Mouse (Mus musculus) left cerebral cortex, adult 2 months (tissue): ENCODE measurements around the gene Dlgap3. TPM values are rescaled to one million over a fixed set of nuclear protein-coding genes. Genes with fewer than 3 reads are reported as not detected.
A peak's percentile ranks its signal among the peaks of the same experiment; 100 is the strongest.

Experiments
- DNase-seq, 2 experiments: peaks; one replicate each; pipeline ENCODE4 v3.0.0; 2021 to 2022; ENCODE audit warnings: low spot score in 2 of 2, mixed read lengths in 1 of 2; ENCODE audit errors: extremely low spot score in 1 of 2
- H3K27ac ChIP-seq: fragments of 200-600 bp; 2 replicates; pipeline ENCODE4 v1.8.1; 2022
- H3K4me3 ChIP-seq: fragments of 200-600 bp; 2 replicates; pipeline ENCODE4 v1.8.1; 2022
- CTCF ChIP-seq: fragments of 200-600 bp; IDR thresholded peaks from 2 replicates; pipeline ENCODE4 v1.8.1; 2022; ENCODE audit warnings: antibody characterized with exemption, mild to moderate bottlenecking, moderate library complexity
- intact Hi-C: fragments of 180-260 bp; cut with DNase I; formaldehyde crosslinking; loops from one replicate; pipeline ENCODE4 v1.15.1; 2025
- long read RNA-seq, 2 experiments: library from polyadenylated mRNA; stranded (forward); transcript quantifications; one replicate each; pipeline ENCODE4 v2.0.0; 2021; ENCODE audit warnings: borderline mapping rate in 2 of 2
- total RNA-seq, 2 experiments: library from RNA; stranded (reverse); gene quantifications; 2 replicates each; pipeline ENCODE4 v1.2.3; 2021

Gene Dlgap3
- total RNA-seq, result 100 to 1,000 TPM; 372 to 403 TPM
- long read RNA-seq, experiment 1, full-length matches to known transcripts, result 313 of 513 reads
- long read RNA-seq, experiment 1, partial matches to known transcripts, result 117 of 513 reads
- long read RNA-seq, experiment 1, other reads (novel, unspliced or antisense), result 83 of 513 reads
- long read RNA-seq, experiment 2, full-length matches to known transcripts, result 338 of 556 reads
- long read RNA-seq, experiment 2, partial matches to known transcripts, result 130 of 556 reads
- long read RNA-seq, experiment 2, other reads (novel, unspliced or antisense), result 88 of 556 reads

- TF ChIP-seq CTCF, result no peak
- intact Hi-C loops, result loop anchor here (2.0 to 5.0 kb wide), 2 partner anchors 42 to 92 kb away; partner anchors contain the start of gene Zmym6
- Histone ChIP-seq H3K4me3 (peak within 1 kb of the TSS; percentile 77), H3K27ac (peak within 1 kb of the TSS; percentile 99)
- DNase-seq, result peak in 1 of 2 experiments; percentile 63
These were observed at the start of gene Dlgap3 for GRCm38 (mm10) chr4:127168914-127169345. TSS of gene Dlgap3 (plus strand) at chr4:127169204.

GRCm38 (mm10) chr4:127123391-127123790, 45.6 kb upstream of the Dlgap3 start, which contains the start of gene Tmem35b:
TSS of gene Tmem35b (plus strand) at chr4:127123691.
- no peak for DNase-seq
- intact Hi-C loops, result no loop called here
- Histone ChIP-seq H3K4me3 (no peak within 1 kb of the TSS), H3K27ac (no peak within 1 kb of the TSS)
- TF ChIP-seq CTCF, result no peak

- Histone ChIP-seq H3K27ac (no peak overlapping the region), H3K4me3 (no peak overlapping the region)
- TF ChIP-seq CTCF, result no peak
- intact Hi-C loops, result no loop called here
- no peak for DNase-seq
These were observed 44.7 kb upstream of the Dlgap3 start for GRCm38 (mm10) chr4:127124331-127124730.

- intact Hi-C loops, result loop anchor here (5.0 kb wide), 1 partner anchor 41 kb away; the partner anchor contains the start of gene Dlgap3
- DNase-seq, result peak; percentile 46 to 47
- peak overlapping the region; percentile 49 for H3K4me3 ChIP-seq
- no peak for TF ChIP-seq CTCF
- no peak overlapping the region for H3K27ac ChIP-seq
These were observed 43.1 kb upstream of the Dlgap3 start for GRCm38 (mm10) chr4:127125834-127126463.

GRCm38 (mm10) chr4:127134687-127135086, 34.3 kb upstream of the Dlgap3 start:
- intact Hi-C loops, result no loop called here
- no peak overlapping the region for H3K27ac ChIP-seq
- H3K4me3 ChIP-seq, result no peak overlapping the region
- no peak for TF ChIP-seq CTCF
- no peak for DNase-seq

DNA sequence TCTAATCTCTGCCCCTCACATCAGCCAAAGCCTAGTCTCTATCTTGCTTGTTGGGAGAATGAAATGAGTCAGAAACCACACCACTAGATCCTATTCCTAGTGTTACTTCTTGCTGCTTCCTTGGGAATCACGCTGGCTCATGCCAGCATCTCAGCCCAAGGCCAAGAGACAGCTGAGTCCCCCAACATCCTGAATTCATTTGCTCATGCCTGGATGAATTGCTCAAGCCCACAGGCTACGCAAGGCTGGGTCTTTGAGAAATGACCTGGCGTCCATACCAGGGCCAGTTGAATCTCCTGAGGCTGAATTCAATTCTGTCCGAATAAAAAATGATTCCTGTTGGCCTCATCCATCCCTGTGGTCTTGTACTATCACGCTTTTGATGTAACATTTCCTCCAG, 31.4 kb upstream of the Dlgap3 start:
- H3K27ac ChIP-seq, result no peak overlapping the region
- no peak for DNase-seq
- intact Hi-C loops, result no loop called here
- H3K4me3 ChIP-seq, result no peak overlapping the region
- TF ChIP-seq CTCF, result no peak

DNA sequence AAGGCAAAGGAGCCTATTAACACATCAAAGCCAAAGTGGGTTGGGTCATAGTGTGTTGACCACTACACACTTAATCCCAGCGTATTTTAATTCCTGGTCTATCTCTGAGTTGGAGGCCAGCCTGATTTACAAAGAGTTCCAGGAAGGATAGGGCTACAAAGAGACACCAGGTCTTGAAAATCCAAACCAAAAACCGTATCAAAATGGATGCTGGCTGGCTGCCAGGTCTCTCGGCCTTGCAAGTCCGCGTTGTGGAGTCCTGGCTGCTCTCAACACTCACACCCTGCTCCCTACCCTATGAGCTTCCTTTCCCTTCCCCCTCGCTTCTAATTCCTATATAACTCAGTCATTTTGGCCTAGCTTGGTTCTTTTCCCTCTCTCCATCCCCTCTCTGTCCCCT, 30.5 kb upstream of the Dlgap3 start:
- H3K27ac ChIP-seq, result no peak overlapping the region
- no peak for DNase-seq
- TF ChIP-seq CTCF, result no peak
- H3K4me3 ChIP-seq, result no peak overlapping the region
- intact Hi-C loops, result no loop called here

GRCm38 (mm10) chr4:127150031-127150430, 19.0 kb upstream of the Dlgap3 start:
- H3K27ac ChIP-seq, result no peak overlapping the region
- intact Hi-C loops, result loop anchor here (5.0 kb wide), 1 partner anchor 147 kb away; no protein-coding TSS in a partner anchor
- no peak overlapping the region for H3K4me3 ChIP-seq
- DNase-seq, result no peak
- TF ChIP-seq CTCF, result no peak

DNA sequence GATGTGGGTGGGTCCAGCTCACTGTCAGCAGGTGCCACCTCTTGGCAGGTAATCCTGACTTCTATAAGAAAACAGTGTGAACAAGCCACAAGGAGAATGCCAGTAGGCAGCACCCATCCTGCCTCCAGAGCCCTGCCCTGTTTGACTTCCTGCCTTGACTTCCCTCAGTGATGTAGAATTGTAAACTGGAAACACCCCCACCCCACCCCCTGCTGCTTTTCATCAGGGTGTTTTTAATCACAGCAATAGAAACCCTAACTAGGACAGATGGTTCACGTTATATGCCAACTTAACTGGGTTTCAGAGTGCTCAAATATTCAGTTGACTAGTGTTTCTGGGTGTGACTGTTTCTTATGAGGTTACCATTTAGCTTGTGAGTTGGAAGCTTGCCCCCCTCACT, 15.7 kb upstream of the Dlgap3 start:
- Histone ChIP-seq H3K27ac (no peak overlapping the region), H3K4me3 (no peak overlapping the region)
- no peak for DNase-seq
- intact Hi-C loops, result loop anchor here (5.0 kb wide), 1 partner anchor 144 kb away; no protein-coding TSS in a partner anchor
- no peak for TF ChIP-seq CTCF

GRCm38 (mm10) chr4:127155757-127156156, 13.2 kb upstream of the Dlgap3 start:
- no peak; the same call in 1 of the 2 replicates for TF ChIP-seq CTCF
- intact Hi-C loops, result no loop called here
- DNase-seq, result no peak
- H3K27ac ChIP-seq, result no peak overlapping the region
- no peak overlapping the region for H3K4me3 ChIP-seq

DNA sequence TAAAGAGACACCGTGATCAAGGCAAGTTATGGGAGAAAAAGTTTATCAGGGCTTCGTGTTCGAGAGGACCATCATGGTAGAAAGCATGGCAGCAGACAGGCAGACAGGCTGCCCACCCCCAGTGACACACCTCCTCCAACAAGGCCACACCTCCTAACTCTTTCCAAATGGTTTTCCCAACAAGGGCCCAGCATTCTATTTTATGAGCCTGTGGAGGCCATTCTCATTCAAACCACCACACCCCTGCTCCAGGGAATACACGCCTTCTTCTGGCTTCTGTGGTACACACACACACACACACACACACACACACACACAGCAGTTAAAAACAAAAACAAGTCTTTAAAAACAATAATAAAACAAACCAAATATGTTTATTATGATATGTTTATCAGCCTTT, 11.3 kb upstream of the Dlgap3 start:
- no peak for DNase-seq
- Histone ChIP-seq H3K27ac (no peak overlapping the region), H3K4me3 (no peak overlapping the region)
- intact Hi-C loops, result no loop called here
- no peak for TF ChIP-seq CTCF

- TF ChIP-seq CTCF, result no peak
- H3K4me3 ChIP-seq, result no peak overlapping the region
- no peak overlapping the region for H3K27ac ChIP-seq
- intact Hi-C loops, result no loop called here
- no peak for DNase-seq
These were observed 5.1 kb upstream of the Dlgap3 start for GRCm38 (mm10) chr4:127163926-127164325.
